Mouse (Mus musculus) ES-CJ7 (cell line): Measurements from ENCODE around the gene Slc6a18.

ENCODE experiments used
- DNase-seq: peaks from one replicate; pipeline ENCODE4 v3.0.0; 2011; ENCODE audit warnings: low read depth, low spot score

The Slc6a18 gene

GRCm38 (mm10) chr13:73685502-73685901 is 7.7 kb upstream of the Slc6a18 start:
- DNase-seq: no peak

GRCm38 (mm10) chr13:73684412-73684811 is 6.6 kb upstream of the Slc6a18 start:
- DNase-seq: no peak

- no peak for DNase-seq
Observed at GRCm38 (mm10) chr13:73683682-73684081, 5.9 kb upstream of the Slc6a18 start.

- DNase-seq: no peak
Observed at GRCm38 (mm10) chr13:73682226-73682625, 4.4 kb upstream of the Slc6a18 start.

GRCm38 (mm10) chr13:73680394-73680793 is 2.6 kb upstream of the Slc6a18 start:
- DNase-seq: no peak

GRCm38 (mm10) chr13:73679311-73679710 is 1.5 kb upstream of the Slc6a18 start:
- no peak for DNase-seq

- DNase-seq: no peak
Observed at GRCm38 (mm10) chr13:73675161-73675560, 2.7 kb downstream of the Slc6a18 start.

- DNase-seq: no peak
Observed at GRCm38 (mm10) chr13:73660163-73660695, 17.6 kb downstream of the Slc6a18 start.

- no peak for DNase-seq
Observed at GRCm38 (mm10) chr13:73658953-73659352, 18.9 kb downstream of the Slc6a18 start.

- no peak for DNase-seq
Observed at GRCm38 (mm10) chr13:73654976-73655375, 22.8 kb downstream of the Slc6a18 start.

- DNase-seq: no peak
Observed at GRCm38 (mm10) chr13:73653266-73653665, 24.6 kb downstream of the Slc6a18 start.

GRCm38 (mm10) chr13:73646397-73647087 is 31.3 kb downstream of the Slc6a18 start:
- DNase-seq: peak; percentile 81

- DNase-seq: no peak
Observed at GRCm38 (mm10) chr13:73641296-73641695, 36.5 kb downstream of the Slc6a18 start.

- DNase-seq: no peak
Observed at GRCm38 (mm10) chr13:73637826-73638225, 40.0 kb downstream of the Slc6a18 start.

- no peak for DNase-seq
Observed at GRCm38 (mm10) chr13:73631837-73632236, 46.0 kb downstream of the Slc6a18 start.

GRCm38 (mm10) chr13:73628586-73629113 is 49.2 kb downstream of the Slc6a18 start:
- DNase-seq: no peak

GRCm38 (mm10) chr13:73626745-73627549 is 50.9 kb downstream of the Slc6a18 start, which contains the start of gene Tert:
Gene Tert (plus strand): TSS chr13:73626911.
- peak; percentile 95 for DNase-seq

GRCm38 (mm10) chr13:73626410-73626744 is 51.4 kb downstream of the Slc6a18 start:
- DNase-seq: no peak

GRCm38 (mm10) chr13:73620637-73621036 is 57.2 kb downstream of the Slc6a18 start:
- peak; percentile 64 for DNase-seq

- DNase-seq: no peak
Observed at GRCm38 (mm10) chr13:73618406-73618805, 59.4 kb downstream of the Slc6a18 start.
